Mouse (Mus musculus) lung, adult 2 months (tissue): ENCODE results near the gene Hspb3.

Experiments used
- CTCF ChIP-seq: fragments of 200-500 bp; IDR thresholded peaks from 2 replicates; pipeline ENCODE4 v1.5.1; 2011; ENCODE audit warnings: mild to moderate bottlenecking, low read length, control low read depth; ENCODE audit not compliant: insufficient read depth
- POLR2A ChIP-seq: fragments of 200-500 bp; IDR thresholded peaks from 2 replicates; pipeline ENCODE4 v1.6.1; 2011; ENCODE audit warnings: low read depth, mild to moderate bottlenecking, control low read depth, low read length, borderline replicate concordance; ENCODE audit errors: extremely low read depth

DNA sequence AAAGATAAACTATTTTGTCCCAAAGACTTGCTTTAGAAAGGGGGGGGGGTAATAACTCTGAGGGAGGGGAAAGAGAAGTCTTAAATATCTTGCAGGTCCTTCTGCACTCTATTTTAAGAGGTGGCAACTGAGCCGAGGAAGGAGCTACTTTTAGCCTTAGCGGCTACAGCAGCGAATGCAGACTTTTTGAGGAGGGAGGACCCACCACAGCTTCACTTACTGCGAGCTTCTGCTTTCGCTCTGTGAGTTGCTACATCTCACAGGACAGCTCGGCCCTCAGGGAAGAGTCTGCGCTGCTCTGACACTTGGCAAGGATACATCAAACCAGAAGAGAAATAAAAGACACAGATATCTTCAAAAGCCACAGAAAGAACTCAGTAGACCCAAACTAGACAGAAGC lies 6.3 kb downstream of the Hspb3 start:
- TF ChIP-seq CTCF: no peak
- no peak for TF ChIP-seq POLR2A
